Mouse (Mus musculus) testis, adult 2 months (tissue): ENCODE results near the gene Agap1. TPM values are rescaled to one million over a fixed set of nuclear protein-coding genes. Genes with fewer than 3 reads are reported as not detected.

Experiments used
- H3K27ac ChIP-seq: fragments of 200-500 bp; 2 replicates; pipeline ENCODE4 v1.5.1; 2012; ENCODE audit warnings: low read depth, low read length; ENCODE audit not compliant: control insufficient read depth, insufficient read depth
- H3K27me3 ChIP-seq: fragments of 200-500 bp; 2 replicates; pipeline ENCODE4 v1.6.1; 2012; ENCODE audit warnings: mild to moderate bottlenecking, low read length, moderate library complexity; ENCODE audit not compliant: control insufficient read depth, insufficient read depth
- H3K36me3 ChIP-seq: fragments of 200-500 bp; 2 replicates; pipeline ENCODE4 v1.6.1; 2012; ENCODE audit warnings: mild to moderate bottlenecking, low read length; ENCODE audit not compliant: control insufficient read depth, insufficient read depth
- H3K4me1 ChIP-seq: fragments of 200-500 bp; 2 replicates; pipeline ENCODE4 v1.6.1; 2012; ENCODE audit warnings: low read length; ENCODE audit not compliant: control insufficient read depth, insufficient read depth
- H3K4me3 ChIP-seq: fragments of 200-500 bp; 2 replicates; pipeline ENCODE4 v1.5.1; 2012; ENCODE audit warnings: low read depth, mild to moderate bottlenecking, low read length, moderate library complexity, mixed read lengths; ENCODE audit not compliant: control insufficient read depth
- CTCF ChIP-seq: fragments of 200-500 bp; IDR thresholded peaks from 2 replicates; pipeline ENCODE4 v1.5.1; 2012; ENCODE audit warnings: low read depth, mild to moderate bottlenecking, inconsistent platforms, low read length, moderate library complexity; ENCODE audit not compliant: control insufficient read depth, insufficient read depth, insufficient replicate concordance
- POLR2A ChIP-seq: fragments of 200-500 bp; IDR thresholded peaks from 2 replicates; pipeline ENCODE4 v1.6.1; 2012; ENCODE audit warnings: low read depth, mild to moderate bottlenecking, inconsistent platforms, low read length, moderate library complexity; ENCODE audit not compliant: control insufficient read depth
- polyA plus RNA-seq: library from polyadenylated mRNA; depleted of rRNA; stranded (reverse); fragments of >200 nt; gene quantifications from 2 replicates; pipeline ENCODE4 v1.2.3, GENCODE M21; 2012

The Agap1 gene
- polyA plus RNA-seq, 1 experiment = 16.5 TPM

GRCm38 (mm10) chr1:89929181-89929580, 474.6 kb downstream of the Agap1 start:
- TF ChIP-seq CTCF (no peak), POLR2A (no peak)
- Histone ChIP-seq H3K27ac (no peak overlapping the region), H3K36me3 (no peaks in the 10 kb centered on the region), H3K4me1 (peaks cover 13% of the 10 kb centered on the region), H3K27me3 (peaks cover 4% of the 10 kb centered on the region; the same call in 1 of the 2 replicates), H3K4me3 (no peak overlapping the region)

- Histone ChIP-seq H3K4me1 (peaks cover 13% of the 10 kb centered on the region), H3K27ac (no peak overlapping the region), H3K27me3 (peaks cover 4% of the 10 kb centered on the region; the same call in 1 of the 2 replicates), H3K36me3 (no peaks in the 10 kb centered on the region), H3K4me3 (peak overlapping the region; percentile 49)
- no peak for TF ChIP-seq CTCF
Observed at GRCm38 (mm10) chr1:89929721-89930505, 475.3 kb downstream of the Agap1 start.

- H3K36me3 ChIP-seq = no peaks in the 10 kb centered on the region
- peak overlapping the region; percentile 49 for H3K4me3 ChIP-seq
- H3K27ac ChIP-seq = no peak overlapping the region
- peaks cover 15% of the 10 kb centered on the region for H3K4me1 ChIP-seq
- peaks cover 5% of the 10 kb centered on the region for H3K27me3 ChIP-seq
- TF ChIP-seq POLR2A (no peak), CTCF (no peak)
Observed at GRCm38 (mm10) chr1:89930551-89930950, 475.9 kb downstream of the Agap1 start.

- Histone ChIP-seq H3K36me3 (no peaks in the 10 kb centered on the region), H3K27ac (no peak within 1 kb of the TSS), H3K4me1 (peaks cover 15% of the 10 kb centered on the region), H3K4me3 (peak within 1 kb of the TSS; percentile 49), H3K27me3 (peaks cover 7% of the 10 kb centered on the region)
- no peak for TF ChIP-seq POLR2A
Observed at GRCm38 (mm10) chr1:89931120-89931519, 476.5 kb downstream of the Agap1 start, which contains the start of gene Gbx2. TSS of gene Gbx2 (minus strand) at chr1:89931179.

GRCm38 (mm10) chr1:89932021-89932423, 477.4 kb downstream of the Agap1 start:
- Histone ChIP-seq H3K36me3 (no peaks in the 10 kb centered on the region), H3K27me3 (peaks cover 7% of the 10 kb centered on the region), H3K4me1 (peaks cover 15% of the 10 kb centered on the region), H3K27ac (no peak overlapping the region), H3K4me3 (no peak overlapping the region)
- TF ChIP-seq CTCF (no peak), POLR2A (no peak)

GRCm38 (mm10) chr1:89932616-89933015, 478.0 kb downstream of the Agap1 start:
- Histone ChIP-seq H3K27ac (no peak overlapping the region), H3K36me3 (no peaks in the 10 kb centered on the region), H3K4me3 (no peak overlapping the region), H3K4me1 (peaks cover 15% of the 10 kb centered on the region), H3K27me3 (peaks cover 7% of the 10 kb centered on the region)
- no peak for TF ChIP-seq POLR2A
- no peak for TF ChIP-seq CTCF

GRCm38 (mm10) chr1:89933028-89933427, 478.4 kb downstream of the Agap1 start:
- Histone ChIP-seq H3K4me3 (no peak overlapping the region), H3K4me1 (peaks cover 15% of the 10 kb centered on the region), H3K36me3 (no peaks in the 10 kb centered on the region)

More at GRCm38 (mm10) chr1:89933028-89933427, 478.4 kb downstream of the Agap1 start:
- H3K27ac ChIP-seq = no peak overlapping the region
- H3K27me3 ChIP-seq = peaks cover 7% of the 10 kb centered on the region
- TF ChIP-seq CTCF = no peak
- TF ChIP-seq POLR2A = no peak
